Mouse (Mus musculus) lung, adult 2 months (tissue): Measurements from ENCODE around the gene Tmem254c.
"Not testable (repeated sequence)": the region's sequence is repeated elsewhere in the genome, so short reads cannot be mapped to it uniquely, and the experiment has no call there.

ENCODE experiments used
- CTCF ChIP-seq: fragments of 200-500 bp; IDR thresholded peaks from 2 replicates; pipeline ENCODE4 v1.5.1; 2011; ENCODE audit warnings: mild to moderate bottlenecking, low read length, control low read depth; ENCODE audit not compliant: insufficient read depth
- POLR2A ChIP-seq: fragments of 200-500 bp; IDR thresholded peaks from 2 replicates; pipeline ENCODE4 v1.6.1; 2011; ENCODE audit warnings: low read depth, mild to moderate bottlenecking, control low read depth, low read length, borderline replicate concordance; ENCODE audit errors: extremely low read depth

DNA sequence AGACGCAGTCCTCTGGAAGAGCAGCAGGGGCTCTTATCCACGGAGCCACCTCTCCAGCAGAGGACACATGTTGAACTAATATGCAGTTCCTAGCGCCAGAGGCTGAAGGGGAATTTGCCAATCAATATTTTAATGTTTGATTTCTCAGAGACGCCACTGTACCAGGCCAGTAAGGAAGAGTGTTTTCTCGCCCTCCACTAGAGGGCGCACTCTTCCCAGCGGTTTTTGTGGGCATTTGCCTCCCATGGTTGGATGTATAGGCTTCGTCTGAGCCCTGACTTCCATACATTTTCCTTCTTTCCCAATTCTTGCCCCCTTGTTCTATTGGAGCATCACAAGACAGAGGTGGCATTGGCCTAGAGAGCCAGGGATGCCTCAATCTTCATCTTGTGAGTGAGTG is 20.1 kb downstream of the Tmem254c start:
- TF ChIP-seq CTCF, POLR2A: not testable (repeated sequence)
